Mouse (Mus musculus) thymus, adult 2 months (tissue): Measurements from ENCODE around the gene Gm20521. TPM values are rescaled to one million over a fixed set of nuclear protein-coding genes. Genes with fewer than 3 reads are reported as not detected.

Experiments used
- DNase-seq: peaks from one replicate; pipeline ENCODE4 v3.0.0; 2021
- H3K27ac ChIP-seq: fragments of 200-500 bp; 2 replicates; pipeline ENCODE4 v1.5.1; 2012; ENCODE audit warnings: low read length, control low read depth; ENCODE audit not compliant: control insufficient read depth, insufficient read depth
- H3K27me3 ChIP-seq: fragments of 200-500 bp; 2 replicates; pipeline ENCODE4 v1.6.1; 2012; ENCODE audit warnings: mild to moderate bottlenecking, low read length, moderate library complexity, mixed read lengths; ENCODE audit not compliant: control insufficient read depth, insufficient read depth
- H3K36me3 ChIP-seq: fragments of 200-500 bp; 2 replicates; pipeline ENCODE4 v1.6.1; 2012; ENCODE audit warnings: mild to moderate bottlenecking, low read length, moderate library complexity; ENCODE audit not compliant: control insufficient read depth, insufficient read depth
- H3K4me1 ChIP-seq: fragments of 200-500 bp; replicated peaks from 2 replicates; pipeline ENCODE4 v1.6.1; 2012; ENCODE audit warnings: low read length; ENCODE audit not compliant: control insufficient read depth, insufficient read depth
- H3K4me3 ChIP-seq: fragments of 200-500 bp; 2 replicates; pipeline ENCODE4 v1.5.1; 2012; ENCODE audit warnings: mild to moderate bottlenecking, low read length, control low read depth, moderate library complexity; ENCODE audit not compliant: control insufficient read depth, insufficient read depth
- CTCF ChIP-seq: fragments of 200-500 bp; IDR thresholded peaks from 2 replicates; pipeline ENCODE4 v1.5.1; 2012; ENCODE audit warnings: mild to moderate bottlenecking, control low read depth, low read length, moderate library complexity, borderline replicate concordance; ENCODE audit not compliant: control insufficient read depth, poor library complexity, insufficient read depth; ENCODE audit errors: extremely low read depth
- POLR2A ChIP-seq: fragments of 200-500 bp; IDR thresholded peaks from 2 replicates; pipeline ENCODE4 v1.6.1; 2012; ENCODE audit warnings: mild to moderate bottlenecking, low read length, control low read depth, moderate library complexity; ENCODE audit not compliant: control insufficient read depth, poor library complexity, insufficient read depth; ENCODE audit errors: extremely low read depth
- WGBS: fragments of 180-500 bp; shearing (Covaris S2); methylation state at CpG from one replicate; pipeline ENCODE4 v1.1.7; 2018; 5-methylcytosine and 5-hydroxymethylcytosine counted together
- polyA plus RNA-seq: library from polyadenylated mRNA; depleted of rRNA; stranded (reverse); fragments of >200 nt; gene quantifications from 2 replicates; pipeline ENCODE4 v1.2.3, GENCODE M21; 2012

The Gm20521 gene
- polyA plus RNA-seq, 1 experiment = 1.9 TPM

GRCm38 (mm10) chr14:54939434-54940175 lies 56.4 kb downstream of the Gm20521 start:
- Histone ChIP-seq H3K27ac (no peak overlapping the region), H3K36me3 (no peaks in the 10 kb centered on the region), H3K4me1 (peaks cover 9% of the 10 kb centered on the region; the same call in 1 of the 2 replicates), H3K4me3 (no peak overlapping the region), H3K27me3 (no peaks in the 10 kb centered on the region)
- WGBS = 59% methylated on average over 12 of the region's 12 CpGs
- DNase-seq = peak; percentile 71
- TF ChIP-seq CTCF (peak; percentile 59; the same call in 1 of the 2 replicates), POLR2A (no peak)

- no peaks in the 10 kb centered on the region for H3K27me3 ChIP-seq
- H3K27ac ChIP-seq = no peak overlapping the region
- H3K4me1 ChIP-seq = peaks cover 9% of the 10 kb centered on the region; the same call in 1 of the 2 replicates
- no peaks in the 10 kb centered on the region for H3K36me3 ChIP-seq
- WGBS = 83% methylated on average over 3 of the region's 3 CpGs
- no peak for DNase-seq
- no peak overlapping the region for H3K4me3 ChIP-seq
- TF ChIP-seq CTCF (no peak), POLR2A (no peak)
Observed at GRCm38 (mm10) chr14:54940176-54940530, 56.9 kb downstream of the Gm20521 start.

GRCm38 (mm10) chr14:54941024-54941978 lies 58.1 kb downstream of the Gm20521 start:
- TF ChIP-seq POLR2A (no peak), CTCF (no peak)
- no peak overlapping the region for H3K27ac ChIP-seq
- no peaks in the 10 kb centered on the region for H3K27me3 ChIP-seq
- 41% methylated on average over 13 of the region's 13 CpGs for WGBS
- peaks cover 9% of the 10 kb centered on the region; the same call in 1 of the 2 replicates for H3K4me1 ChIP-seq
- no peak overlapping the region for H3K4me3 ChIP-seq
- no peaks in the 10 kb centered on the region for H3K36me3 ChIP-seq
- no peak for DNase-seq

- no peak for DNase-seq
- H3K27ac ChIP-seq = no peak overlapping the region
- H3K36me3 ChIP-seq = no peaks in the 10 kb centered on the region
- peaks cover 9% of the 10 kb centered on the region; the same call in 1 of the 2 replicates for H3K4me1 ChIP-seq
- H3K27me3 ChIP-seq = no peaks in the 10 kb centered on the region
- WGBS = 98% methylated on average over 8 of the region's 8 CpGs
- no peak for TF ChIP-seq POLR2A
- TF ChIP-seq CTCF = no peak
- H3K4me3 ChIP-seq = no peak overlapping the region
Observed at GRCm38 (mm10) chr14:54942479-54942878, 59.2 kb downstream of the Gm20521 start.

- Histone ChIP-seq H3K4me1 (peaks cover 9% of the 10 kb centered on the region; the same call in 1 of the 2 replicates), H3K36me3 (no peaks in the 10 kb centered on the region), H3K4me3 (no peak overlapping the region), H3K27me3 (no peaks in the 10 kb centered on the region), H3K27ac (no peak overlapping the region)
- WGBS = 94% methylated on average over 7 of the region's 7 CpGs
- no peak for DNase-seq
- TF ChIP-seq CTCF = no peak
- no peak for TF ChIP-seq POLR2A
Observed at GRCm38 (mm10) chr14:54943971-54944370, 60.7 kb downstream of the Gm20521 start.

- TF ChIP-seq POLR2A (no peak), CTCF (no peak)
Observed at GRCm38 (mm10) chr14:54944939-54945338, 61.7 kb downstream of the Gm20521 start.

More at GRCm38 (mm10) chr14:54944939-54945338, 61.7 kb downstream of the Gm20521 start:
- no peak for DNase-seq
- Histone ChIP-seq H3K27me3 (no peaks in the 10 kb centered on the region; the same call in 1 of the 2 replicates), H3K36me3 (no peaks in the 10 kb centered on the region), H3K4me3 (no peak overlapping the region), H3K4me1 (peaks cover 9% of the 10 kb centered on the region; the same call in 1 of the 2 replicates), H3K27ac (no peak overlapping the region)
- WGBS = 75% methylated on average over 2 of the region's 2 CpGs
